Mouse (Mus musculus) v-Abl transformed pro-B cells (cell line): Measurements from ENCODE around the gene Galnt9.

Experiments
- in situ Hi-C, 2 experiments: fragments of 400-800 bp; cut with MboI; formaldehyde crosslinking; loops; one replicate each; pipeline ENCODE4 v1.15.1; 2025; ENCODE audit not compliant: unreplicated experiment in 2 of 2

The Galnt9 gene

GRCm38 (mm10) chr5:110619226-110619625 lies 75.1 kb downstream of the Galnt9 start:
- in situ Hi-C loops = no loop called here

DNA sequence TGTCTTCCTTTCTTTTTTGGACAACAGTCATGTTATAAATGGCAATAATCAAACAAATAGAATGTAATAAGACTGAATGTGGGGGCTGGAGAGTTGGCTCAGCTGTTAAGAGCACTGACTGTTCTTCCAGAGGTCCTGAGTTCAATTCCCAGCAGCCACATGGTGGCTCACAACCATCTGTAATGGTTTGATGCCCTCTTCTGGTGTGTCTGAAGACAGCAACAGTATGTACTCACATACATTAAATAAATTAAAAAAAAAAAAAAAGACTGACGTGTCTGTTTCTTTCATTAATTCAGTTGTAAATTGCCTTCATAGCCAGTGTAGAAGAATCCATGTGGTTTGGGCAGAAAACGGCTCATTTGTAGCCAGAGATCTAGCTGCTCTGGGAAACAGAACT lies 80.2 kb downstream of the Galnt9 start:
- in situ Hi-C loops = no loop called here

- in situ Hi-C loops = loop anchor here (25.0 kb wide), 1 partner anchor 1535 kb away; no protein-coding TSS in a partner anchor
These were observed 83.2 kb downstream of the Galnt9 start for GRCm38 (mm10) chr5:110627351-110627750.

GRCm38 (mm10) chr5:110628156-110628555 lies 84.0 kb downstream of the Galnt9 start:
- in situ Hi-C loops = loop anchor here (25.0 kb wide), 1 partner anchor 1534 kb away; no protein-coding TSS in a partner anchor

DNA sequence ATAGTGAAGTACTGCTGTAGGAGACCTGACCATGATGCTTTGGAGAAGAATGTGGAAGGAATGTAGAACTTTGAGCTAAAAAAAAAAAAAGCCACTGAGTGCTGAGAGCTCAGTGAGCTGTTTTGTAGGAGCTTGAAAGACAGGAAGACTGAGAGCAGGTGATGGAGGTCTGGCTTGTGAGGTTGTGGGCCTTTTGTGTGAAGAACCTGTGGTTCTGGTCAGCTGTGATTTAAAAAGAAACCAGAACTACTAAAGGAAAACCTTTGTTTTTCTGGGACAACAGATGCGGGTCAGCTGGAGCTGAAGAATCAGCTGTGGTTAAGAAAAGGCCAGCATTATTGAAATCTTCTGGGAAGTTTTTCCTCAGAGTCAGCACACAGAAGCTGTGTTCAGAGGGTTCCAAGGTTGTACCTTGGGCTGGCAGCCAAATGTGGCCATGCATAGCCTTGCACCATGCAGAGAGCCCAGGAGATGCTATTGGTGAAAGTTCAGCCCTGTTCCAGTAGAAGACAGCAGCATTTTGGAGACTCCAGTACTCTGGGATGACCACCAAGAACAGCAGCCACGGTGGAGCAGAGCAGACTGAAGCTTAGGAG lies 85.5 kb downstream of the Galnt9 start:
- in situ Hi-C loops = loop anchor here (5.0 to 25.0 kb wide), 4 partner anchors 137 to 1533 kb away; no protein-coding TSS in a partner anchor

- in situ Hi-C loops = loop anchor here (5.0 to 25.0 kb wide), 5 partner anchors 144 to 1526 kb away; no protein-coding TSS in a partner anchor
These were observed 92.0 kb downstream of the Galnt9 start for GRCm38 (mm10) chr5:110635951-110636707.

DNA sequence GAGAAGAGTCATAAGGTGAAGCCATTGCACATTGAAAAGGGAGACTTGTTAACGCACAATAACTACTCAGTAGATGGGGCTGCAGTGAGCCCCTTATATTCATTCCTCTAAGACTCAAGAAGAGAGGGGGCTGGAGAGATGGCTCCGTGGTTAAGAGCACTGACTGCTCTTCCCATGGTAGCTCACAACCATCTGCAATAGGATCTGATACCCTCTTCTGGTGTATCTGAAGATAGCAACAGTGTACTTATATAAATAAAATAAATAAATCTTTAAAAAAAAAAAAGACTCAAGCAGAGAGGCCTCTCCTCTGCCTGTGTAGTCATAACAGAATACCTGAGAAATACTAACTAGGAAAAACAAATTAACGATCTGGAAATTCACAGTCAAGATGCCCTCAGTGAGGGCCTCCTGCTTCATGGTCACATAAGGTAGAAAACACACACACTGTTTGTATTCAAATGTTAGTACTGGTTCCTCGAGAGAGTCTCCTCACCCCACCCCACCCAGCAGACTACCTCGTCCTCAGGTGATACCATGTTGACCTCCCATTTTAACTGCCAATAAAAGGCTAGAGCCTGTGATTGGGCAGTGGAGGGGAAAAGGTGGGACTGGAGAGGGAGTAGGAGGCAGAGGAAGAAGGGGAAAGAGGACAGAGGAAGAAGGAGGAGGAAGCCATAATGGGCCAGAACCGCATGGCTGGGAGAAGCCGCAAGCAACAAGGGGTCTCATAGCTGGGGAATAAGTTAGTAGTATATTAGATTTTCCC lies 94.3 kb downstream of the Galnt9 start:
- in situ Hi-C loops = loop anchor here (5.0 to 25.0 kb wide), 5 partner anchors 146 to 1524 kb away; no protein-coding TSS in a partner anchor

- in situ Hi-C loops = loop anchor here (5.0 to 25.0 kb wide), 5 partner anchors 147 to 1523 kb away; no protein-coding TSS in a partner anchor
These were observed 95.3 kb downstream of the Galnt9 start for GRCm38 (mm10) chr5:110639459-110639858.

DNA sequence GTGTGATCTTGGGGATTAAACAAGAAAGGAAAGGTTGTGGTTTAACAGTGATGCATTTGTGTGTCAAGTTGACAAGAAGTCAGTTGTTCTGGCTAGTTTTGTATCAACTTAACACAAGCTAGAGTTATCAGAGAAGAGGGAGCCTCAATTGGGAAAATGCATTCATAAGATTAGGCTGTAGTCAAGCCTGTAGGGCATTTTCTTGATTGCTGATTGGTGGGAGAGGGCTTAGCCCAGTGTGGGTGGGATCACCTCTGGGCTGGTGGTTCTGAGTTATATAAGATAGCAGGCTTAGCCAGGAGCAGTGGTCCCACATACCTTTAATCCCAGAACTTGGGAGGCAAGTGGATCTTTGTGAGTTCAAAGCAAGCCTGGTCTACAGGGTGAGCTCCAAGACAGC lies 102.2 kb downstream of the Galnt9 start:
- in situ Hi-C loops = loop anchor here (5.0 to 25.0 kb wide), 3 partner anchors 681 to 1516 kb away; partner anchors contain the start of gene Pitpnb (in 1 of the 2)

DNA sequence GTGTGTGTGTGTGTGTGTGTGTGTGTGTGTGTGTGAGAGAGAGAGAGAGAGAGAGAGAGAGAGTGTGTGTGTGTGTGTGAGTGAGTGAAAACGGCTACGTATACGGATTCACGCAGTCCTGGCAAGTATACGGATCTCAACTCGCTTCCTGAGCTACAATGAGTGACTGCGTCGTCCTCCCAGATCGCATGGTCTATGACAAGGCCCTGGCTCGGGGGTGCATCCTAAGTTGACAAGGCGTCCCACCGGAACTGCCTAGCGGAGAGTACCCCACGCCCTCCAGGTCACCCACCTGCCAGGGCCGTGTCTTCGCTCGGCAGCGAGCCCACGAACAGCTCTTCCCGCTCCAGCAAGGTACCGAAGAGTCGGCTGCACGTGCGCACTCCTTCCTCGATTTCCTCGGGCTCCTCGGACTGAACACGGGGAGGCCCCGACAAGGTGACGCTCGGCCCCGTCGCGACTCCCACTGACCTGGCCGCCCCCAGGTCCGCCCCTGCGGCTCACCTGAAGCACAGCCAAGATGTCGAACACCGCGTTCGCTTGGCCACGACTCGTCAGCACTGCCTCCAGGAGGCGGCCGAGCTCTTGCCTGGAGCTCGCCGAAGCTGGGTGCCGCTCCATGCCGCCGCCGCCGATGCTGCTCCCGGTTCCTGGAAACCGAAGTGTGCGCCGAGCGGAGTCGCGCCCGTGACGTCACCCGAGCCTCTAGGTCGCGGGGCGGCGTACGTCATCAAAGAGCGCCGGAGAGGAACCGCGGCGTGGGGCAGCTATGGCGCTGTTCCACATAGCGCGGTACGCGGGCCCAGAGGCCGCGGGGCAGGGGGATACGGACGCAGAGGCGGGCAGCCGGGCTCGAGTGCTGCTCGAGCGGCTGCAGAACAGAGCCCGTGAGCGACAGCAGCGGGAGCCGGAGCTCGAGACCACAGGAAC lies 108.8 kb downstream of the Galnt9 start, which contains the start of the genes Noc4l and Ddx51:
Noc4l (minus strand) TSS at position 699 of the 930 bp plus-strand sequence.
Ddx51 (plus strand) TSS at position 733 of the 930 bp plus-strand sequence.
- in situ Hi-C loops = loop anchor here (25.0 kb wide), 1 partner anchor 441 kb away; no protein-coding TSS in a partner anchor

- in situ Hi-C loops = loop anchor here (25.0 kb wide), 1 partner anchor 441 kb away; no protein-coding TSS in a partner anchor
These were observed 109.5 kb downstream of the Galnt9 start for GRCm38 (mm10) chr5:110653686-110654085.

GRCm38 (mm10) chr5:110659682-110660081 lies 115.5 kb downstream of the Galnt9 start:
- in situ Hi-C loops = loop anchor here (25.0 kb wide), 1 partner anchor 447 kb away; no protein-coding TSS in a partner anchor

- in situ Hi-C loops = loop anchor here (25.0 kb wide), 1 partner anchor 452 kb away; no protein-coding TSS in a partner anchor
These were observed 119.9 kb downstream of the Galnt9 start for GRCm38 (mm10) chr5:110664041-110664440.

DNA sequence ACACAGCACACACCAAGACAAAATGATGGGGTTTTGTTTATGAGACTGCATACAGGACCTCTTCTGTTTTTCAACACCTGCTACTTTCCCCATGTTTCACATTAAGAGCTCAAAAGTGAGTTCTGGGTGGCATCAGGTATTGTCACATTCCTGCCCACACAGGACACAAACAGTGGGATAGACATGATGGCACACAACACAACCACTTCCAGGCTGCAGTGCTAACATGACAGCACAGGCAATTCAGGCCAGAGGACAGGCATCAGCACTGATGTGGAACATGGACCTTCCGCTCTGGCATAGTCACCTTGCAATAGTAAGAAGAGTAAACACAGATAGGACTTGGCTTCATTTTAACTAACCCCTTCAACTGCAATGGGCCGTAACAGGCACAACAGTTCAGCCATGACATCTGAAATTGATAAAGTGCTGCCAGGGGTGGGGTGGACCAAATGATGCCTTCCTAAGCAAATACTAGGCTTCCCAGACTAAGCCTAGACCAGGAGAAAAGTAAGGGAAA lies 120.7 kb downstream of the Galnt9 start:
- in situ Hi-C loops = loop anchor here (25.0 kb wide), 1 partner anchor 453 kb away; no protein-coding TSS in a partner anchor

GRCm38 (mm10) chr5:110665486-110666121 lies 121.4 kb downstream of the Galnt9 start:
- in situ Hi-C loops = loop anchor here (25.0 kb wide), 1 partner anchor 453 kb away; no protein-coding TSS in a partner anchor
